Mouse (Mus musculus) left cerebral cortex, postnatal 10 days (tissue): ENCODE data around the gene Snx9. TPM values are rescaled to one million over a fixed set of nuclear protein-coding genes. Genes with fewer than 3 reads are reported as not detected.

Source experiments
- DNase-seq, 2 experiments: peaks; one replicate each; pipeline ENCODE4 v3.0.0; 2021 to 2022; ENCODE audit warnings: low spot score in 2 of 2, mixed read lengths in 1 of 2; ENCODE audit errors: extremely low spot score in 1 of 2
- intact Hi-C: fragments of 180-260 bp; cut with DNase I; formaldehyde crosslinking; loops from one replicate; pipeline ENCODE4 v1.15.1; 2025
- total RNA-seq, 2 experiments: library from RNA; stranded (reverse); gene quantifications; 2 replicates each; pipeline ENCODE4 v1.2.3; 2021

Snx9 gene
- total RNA-seq, 2 experiments from 2014 or later = 10.0 to 10.9 TPM

- DNase-seq = no peak
- intact Hi-C loops = no loop called here
Measured at GRCm38 (mm10) chr17:5805151-5805834, 35.8 kb upstream of the Snx9 start.

- intact Hi-C loops = no loop called here
- no peak for DNase-seq
Measured at GRCm38 (mm10) chr17:5805935-5806334, 35.2 kb upstream of the Snx9 start.

- intact Hi-C loops = no loop called here
- no peak for DNase-seq
Measured at GRCm38 (mm10) chr17:5806823-5807222, 34.3 kb upstream of the Snx9 start.

- intact Hi-C loops = no loop called here
- DNase-seq = no peak
Measured at GRCm38 (mm10) chr17:5807847-5808386, 33.2 kb upstream of the Snx9 start.

- intact Hi-C loops = no loop called here
- no peak for DNase-seq
Measured at GRCm38 (mm10) chr17:5813863-5814640, 27.1 kb upstream of the Snx9 start.

- intact Hi-C loops = no loop called here
- no peak for DNase-seq
Measured at GRCm38 (mm10) chr17:5814641-5814920, 26.5 kb upstream of the Snx9 start.

- intact Hi-C loops = no loop called here
Measured at GRCm38 (mm10) chr17:5817871-5818270, 23.3 kb upstream of the Snx9 start.

GRCm38 (mm10) chr17:5819105-5819504, 22.0 kb upstream of the Snx9 start:
- DNase-seq = no peak
- intact Hi-C loops = no loop called here

More at GRCm38 (mm10) chr17:5817871-5818270, 23.3 kb upstream of the Snx9 start:
- no peak for DNase-seq

GRCm38 (mm10) chr17:5819799-5820201, 21.3 kb upstream of the Snx9 start:
- intact Hi-C loops = no loop called here
- DNase-seq = no peak

GRCm38 (mm10) chr17:5822541-5822940, 18.6 kb upstream of the Snx9 start:
- intact Hi-C loops = no loop called here
- no peak for DNase-seq

- intact Hi-C loops = no loop called here
Measured at GRCm38 (mm10) chr17:5823032-5823431, 18.1 kb upstream of the Snx9 start.

GRCm38 (mm10) chr17:5827836-5828582, 13.1 kb upstream of the Snx9 start:
- DNase-seq = no peak
- intact Hi-C loops = no loop called here

More at GRCm38 (mm10) chr17:5823032-5823431, 18.1 kb upstream of the Snx9 start:
- no peak for DNase-seq

GRCm38 (mm10) chr17:5828583-5828836, 12.6 kb upstream of the Snx9 start:
- no peak for DNase-seq
- intact Hi-C loops = no loop called here

GRCm38 (mm10) chr17:5828944-5829343, 12.2 kb upstream of the Snx9 start:
- intact Hi-C loops = no loop called here
- no peak for DNase-seq

- no peak for DNase-seq
- intact Hi-C loops = no loop called here
Measured at GRCm38 (mm10) chr17:5829930-5830329, 11.2 kb upstream of the Snx9 start.

- intact Hi-C loops = no loop called here
- DNase-seq = no peak
Measured at GRCm38 (mm10) chr17:5830382-5830781, 10.7 kb upstream of the Snx9 start.

- DNase-seq = no peak
- intact Hi-C loops = no loop called here
Measured at GRCm38 (mm10) chr17:5830832-5831231, 10.3 kb upstream of the Snx9 start.

- DNase-seq = no peak
- intact Hi-C loops = no loop called here
Measured at GRCm38 (mm10) chr17:5831257-5831806, 9.8 kb upstream of the Snx9 start.

GRCm38 (mm10) chr17:5834166-5834565, 7.0 kb upstream of the Snx9 start:
- intact Hi-C loops = no loop called here
- no peak for DNase-seq
